Mouse (Mus musculus) G1E (cell line): ENCODE results near the gene Asb6. TPM values are rescaled to one million over a fixed set of nuclear protein-coding genes. Genes with fewer than 3 reads are reported as not detected.
A peak's percentile ranks its signal among the peaks of the same experiment; 100 is the strongest.

ENCODE experiments used
- ATAC-seq: 2 replicates; pipeline ENCODE4 v1.8.0; 2016; ENCODE audit warnings: mild to moderate bottlenecking; ENCODE audit not compliant: insufficient number of reproducible peaks, poor library complexity, low FRiP score, severe bottlenecking; ENCODE audit errors: extremely low read depth
- DNase-seq: peaks from one replicate; pipeline ENCODE4 v3.0.0; 2012; ENCODE audit warnings: low spot score
- H3K27me3 ChIP-seq: 2 replicates; pipeline ENCODE4 v1.6.1; 2012; ENCODE audit warnings: mild to moderate bottlenecking, low read length, inconsistent platforms; ENCODE audit not compliant: insufficient read depth
- H3K36me3 ChIP-seq: replicated peaks from 2 replicates; pipeline ENCODE3; 2012; ENCODE audit warnings: mild to moderate bottlenecking, inconsistent platforms
- H3K4me1 ChIP-seq: 2 replicates; pipeline ENCODE4 v1.6.1; 2012; ENCODE audit warnings: low read depth, low read length, inconsistent platforms, mixed read lengths; ENCODE audit not compliant: insufficient read depth
- H3K4me3 ChIP-seq: 2 replicates; pipeline ENCODE4 v1.5.1; 2012; ENCODE audit warnings: low read depth, mild to moderate bottlenecking, inconsistent platforms, low read length, moderate library complexity, mixed read lengths
- H3K9me3 ChIP-seq: replicated peaks from 2 replicates; pipeline ENCODE4 v1.6.1; 2012; ENCODE audit warnings: inconsistent platforms
- CTCF ChIP-seq: IDR thresholded peaks from 2 replicates; pipeline ENCODE4 v1.5.1; 2012; ENCODE audit warnings: low read depth, low read length, inconsistent platforms, mixed read lengths
- GATA1 ChIP-seq: IDR thresholded peaks from 2 replicates; pipeline ENCODE4 v1.6.1; 2012; ENCODE audit warnings: borderline replicate concordance, low read length, inconsistent platforms, mixed read lengths
- GATA2 ChIP-seq: IDR thresholded peaks from 2 replicates; pipeline ENCODE4 v1.6.1; 2012; ENCODE audit warnings: low read depth, low read length, inconsistent platforms, borderline replicate concordance
- POLR2AphosphoS5 ChIP-seq: IDR thresholded peaks from 2 replicates; pipeline ENCODE4 v1.6.1; 2012; ENCODE audit warnings: low read depth, low read length, inconsistent platforms; ENCODE audit not compliant: insufficient replicate concordance
- TAL1 ChIP-seq: conservative IDR thresholded peaks from 2 replicates; pipeline ENCODE4 v1.6.1; 2012; ENCODE audit warnings: low read depth, low read length, inconsistent platforms, mixed read lengths
- polyA plus RNA-seq: library from polyadenylated mRNA; stranded (reverse); fragments of >175 nt; gene quantifications from 2 replicates; pipeline ENCODE4 v1.2.3, GENCODE M21; 2012
- total RNA-seq, 2 experiments: library from RNA; stranded (forward) in 1 of 2; stranded (reverse) in 1 of 2; fragments of 200-1000 nt in 1 of 2; fragments of >200 nt in 1 of 2; fragmentation: Nextera tagmentation in 1 of 2; gene quantifications; 2 replicates each; pipeline ENCODE4 v1.2.3; 2014 to 2017

The Asb6 gene
- total and polyA plus RNA-seq, 3 experiments = 15.2 to 38.8 (median 17.9) TPM

DNA sequence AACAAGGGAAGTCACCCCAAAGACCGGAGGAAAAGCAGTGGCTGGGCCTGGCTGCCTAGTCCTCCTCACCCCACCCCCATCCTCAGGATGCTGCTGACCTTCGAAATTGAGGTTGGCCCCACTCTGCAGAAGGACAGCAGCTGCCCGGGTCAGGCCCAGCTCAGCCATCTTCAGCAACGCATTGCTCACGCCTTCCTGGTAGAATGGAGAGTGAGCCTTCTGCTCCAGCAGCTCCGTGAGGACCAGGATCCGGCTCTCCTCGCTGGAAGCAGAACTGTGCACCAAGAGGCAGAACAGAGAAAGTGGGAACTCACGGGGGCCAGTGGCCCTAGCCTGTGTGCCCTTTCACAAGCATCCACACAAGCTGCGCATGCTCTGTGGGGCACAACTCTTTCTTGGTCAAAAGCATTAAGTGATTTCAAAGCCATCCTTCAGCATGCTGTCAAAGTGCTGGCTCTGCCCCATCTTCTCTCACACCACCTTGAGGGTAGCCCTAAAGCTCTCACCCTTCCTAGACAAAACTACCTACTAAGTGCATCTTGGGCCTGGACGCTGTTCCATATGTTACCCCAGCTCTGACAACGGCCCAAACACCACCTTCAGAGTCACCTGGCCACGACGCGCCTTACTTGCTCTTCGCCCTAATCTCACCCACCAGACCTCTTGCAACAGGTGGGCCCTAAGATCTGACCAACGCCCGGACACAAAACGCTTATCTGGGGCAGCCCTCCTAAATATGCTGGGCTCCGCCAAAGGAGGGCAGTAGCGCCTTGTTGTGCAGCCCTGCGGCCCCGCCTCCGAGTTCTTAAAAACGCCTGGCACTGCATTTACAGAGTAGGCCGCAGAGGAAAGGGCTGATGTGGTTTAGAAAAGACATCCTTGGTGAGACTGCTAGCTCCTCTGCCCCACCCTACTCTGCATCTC lies 3.0 kb downstream of the Asb6 start:
- peak; percentile 66 for DNase-seq
- H3K36me3 ChIP-seq = peaks cover 52% of the 10 kb centered on the region

GRCm38 (mm10) chr2:30823385-30824153 lies 6.6 kb downstream of the Asb6 start:
- Histone ChIP-seq H3K9me3 (peaks cover 5% of the 10 kb centered on the region; the same call in 1 of the 2 replicates), H3K27me3 (no peaks in the 10 kb centered on the region), H3K4me3 (0 out of 2 replicates have a peak overlapping the region, but pooled peaks have one; percentile 23), H3K4me1 (peaks cover 53% of the 10 kb centered on the region), H3K36me3 (peaks cover 87% of the 10 kb centered on the region)
- DNase-seq = no peak
- ATAC-seq = no peak; the same call in 1 of the 2 replicates
- no peak for TF ChIP-seq GATA1
- TF ChIP-seq POLR2AphosphoS5 = 0 out of 2 replicates have a peak, but pooled peaks have one; percentile 9
- TF ChIP-seq TAL1 = no peak
- no peak for TF ChIP-seq GATA2
- TF ChIP-seq CTCF = no peak

More for the DNA sequence above, 3.0 kb downstream of the Asb6 start:
- H3K9me3 ChIP-seq = no peaks in the 10 kb centered on the region
- H3K27me3 ChIP-seq = peaks cover 10% of the 10 kb centered on the region
- no peak for ATAC-seq
- H3K4me3 ChIP-seq = peak overlapping the region; percentile 81
- peaks cover 63% of the 10 kb centered on the region for H3K4me1 ChIP-seq
- peak; percentile 68 for TF ChIP-seq TAL1
- TF ChIP-seq POLR2AphosphoS5 = no peak

- Histone ChIP-seq H3K9me3 (peaks cover 5% of the 10 kb centered on the region; the same call in 1 of the 2 replicates), H3K4me3 (no peak overlapping the region; the same call in 1 of the 2 replicates), H3K36me3 (peaks cover 99% of the 10 kb centered on the region), H3K27me3 (no peaks in the 10 kb centered on the region), H3K4me1 (peaks cover 57% of the 10 kb centered on the region)
- DNase-seq (no peak), ATAC-seq (no peak)
- TF ChIP-seq GATA1 (no peak), TAL1 (no peak), CTCF (no peak), GATA2 (no peak), POLR2AphosphoS5 (no peak)
These were observed 7.7 kb downstream of the Asb6 start for GRCm38 (mm10) chr2:30822460-30822859.

- Histone ChIP-seq H3K4me1 (peaks cover 45% of the 10 kb centered on the region), H3K4me3 (no peak overlapping the region), H3K36me3 (peaks cover 97% of the 10 kb centered on the region), H3K9me3 (peaks cover 5% of the 10 kb centered on the region; the same call in 1 of the 2 replicates), H3K27me3 (no peaks in the 10 kb centered on the region)
- TF ChIP-seq CTCF (0 out of 2 replicates have a peak, but pooled peaks have one; percentile 15), TAL1 (no peak)
- ATAC-seq = no peak
- DNase-seq = no peak
These were observed 9.1 kb downstream of the Asb6 start for GRCm38 (mm10) chr2:30821073-30821472.

- DNase-seq (no peak), ATAC-seq (no peak)
- peaks cover 97% of the 10 kb centered on the region for H3K36me3 ChIP-seq
- peaks cover 5% of the 10 kb centered on the region; the same call in 1 of the 2 replicates for H3K9me3 ChIP-seq
- H3K4me3 ChIP-seq = no peak overlapping the region
- H3K27me3 ChIP-seq = no peaks in the 10 kb centered on the region
- H3K4me1 ChIP-seq = peaks cover 37% of the 10 kb centered on the region
- TF ChIP-seq GATA2 = no peak
- TF ChIP-seq GATA1 = no peak
- no peak for TF ChIP-seq CTCF
- no peak for TF ChIP-seq POLR2AphosphoS5
- TF ChIP-seq TAL1 = no peak
These were observed 10.3 kb downstream of the Asb6 start for GRCm38 (mm10) chr2:30819873-30820272.

- ATAC-seq (no peak), DNase-seq (no peak)
- peaks cover 10% of the 10 kb centered on the region for H3K4me1 ChIP-seq
- peaks cover 97% of the 10 kb centered on the region for H3K36me3 ChIP-seq
- peaks cover 13% of the 10 kb centered on the region for H3K9me3 ChIP-seq
- TF ChIP-seq GATA2 (no peak), POLR2AphosphoS5 (no peak), TAL1 (no peak), GATA1 (no peak), CTCF (no peak)
- no peaks in the 10 kb centered on the region for H3K27me3 ChIP-seq
- no peak overlapping the region for H3K4me3 ChIP-seq
These were observed 13.8 kb downstream of the Asb6 start for GRCm38 (mm10) chr2:30816383-30816782.
